Mouse (Mus musculus) right cerebral cortex, postnatal 36 days (tissue): ENCODE measurements around the gene Plxnb1.
A peak's percentile ranks its signal among the peaks of the same experiment; 100 is the strongest.

Source experiments
- DNase-seq, 2 experiments: peaks; one replicate each; pipeline ENCODE4 v3.0.0; 2022; ENCODE audit warnings: low spot score in 2 of 2, mixed read lengths in 1 of 2

The Plxnb1 gene

GRCm38 (mm10) chr9:109095137-109095982 is at the start of gene Plxnb1:
Plxnb1 (plus strand) TSS chr9:109095389.
- DNase-seq: peak; percentile 47

DNA sequence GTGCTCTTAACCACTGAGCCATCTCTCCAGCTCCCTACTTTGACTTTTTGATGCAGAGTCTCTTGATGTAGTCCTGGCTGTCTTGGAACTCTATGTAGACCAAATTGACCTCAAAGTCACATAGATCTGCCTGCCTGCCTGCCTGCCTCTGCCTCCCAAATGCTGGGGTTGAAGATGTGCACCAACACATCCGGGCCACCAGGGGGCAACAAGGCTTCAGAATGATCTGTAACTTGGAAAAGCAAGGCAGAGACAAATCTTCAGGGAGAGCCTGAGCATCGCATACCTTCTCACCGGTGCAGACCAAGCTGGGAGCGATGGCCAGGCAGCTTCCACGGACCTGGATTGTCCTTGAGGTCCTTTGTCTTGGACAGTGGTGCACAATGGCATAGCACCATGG is 48.9 kb upstream of the Plxnb1 start:
- no peak for DNase-seq

DNA sequence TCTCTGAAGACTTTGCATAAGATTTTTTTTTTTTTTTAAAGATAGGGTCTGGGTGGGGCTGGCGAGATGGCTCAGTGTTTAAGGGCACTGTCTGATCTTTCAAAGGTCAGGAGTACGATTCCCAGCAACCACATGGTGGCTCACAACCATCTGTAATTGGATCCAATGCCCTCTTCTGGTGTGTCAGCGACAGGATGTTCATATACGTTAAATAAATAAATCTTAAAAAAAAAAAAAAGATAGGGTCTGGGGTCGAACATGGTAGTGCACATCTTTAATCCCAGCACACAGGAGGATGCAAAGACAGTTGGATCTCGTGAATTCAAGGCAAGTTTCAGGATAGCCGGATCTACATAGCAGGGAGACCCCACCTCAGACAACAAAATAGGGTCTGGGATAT is 45.9 kb upstream of the Plxnb1 start:
- DNase-seq: no peak

DNA sequence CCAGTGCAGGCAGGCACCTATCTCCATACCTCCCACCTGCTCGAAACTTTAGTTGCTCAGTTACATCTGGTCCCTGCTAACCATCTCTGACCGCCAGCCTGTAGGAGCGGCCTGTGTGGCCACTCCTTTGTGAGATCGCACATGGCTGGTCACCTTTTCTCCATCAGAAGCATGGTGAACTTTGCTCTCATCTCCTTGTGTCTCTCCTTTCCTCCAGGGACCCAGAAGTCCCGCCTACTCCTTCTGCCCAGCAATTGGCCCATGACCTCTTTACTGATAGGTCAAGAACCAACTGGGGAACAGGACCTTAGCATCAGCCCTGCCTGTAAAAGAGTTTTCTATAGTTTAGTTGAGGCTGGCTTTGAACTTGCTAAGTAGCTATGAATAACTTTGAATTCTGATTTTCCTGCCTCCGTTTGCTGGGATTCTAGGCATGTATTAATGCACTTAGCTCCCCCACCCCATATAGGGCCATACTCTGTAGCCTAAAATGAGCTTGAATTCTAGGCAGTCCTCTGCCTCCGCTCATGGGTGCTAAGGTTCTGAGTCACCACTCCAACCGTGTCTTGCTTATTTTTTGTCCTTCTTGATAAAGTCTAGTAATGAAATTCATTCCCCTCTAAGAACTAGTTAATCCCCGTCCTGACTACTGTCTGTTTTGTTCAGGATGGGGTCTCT is 45.1 kb upstream of the Plxnb1 start:
- no peak for DNase-seq

DNA sequence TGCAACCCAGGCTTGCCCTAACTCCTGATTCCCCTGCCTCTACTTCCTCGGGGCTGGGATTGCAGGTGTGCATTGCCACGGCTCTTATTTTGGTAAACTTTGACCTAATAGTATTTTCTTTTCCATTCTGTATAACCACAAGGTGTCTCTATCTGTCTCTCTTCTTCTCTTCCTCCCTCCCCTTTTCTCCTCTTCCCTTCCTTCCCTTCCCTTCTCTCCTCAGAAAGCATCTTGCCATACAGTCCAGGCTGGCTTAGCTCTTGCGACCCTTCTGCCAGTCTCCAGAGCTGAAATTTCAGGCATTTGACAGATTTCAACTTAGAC is 44.6 kb upstream of the Plxnb1 start:
- DNase-seq: no peak

GRCm38 (mm10) chr9:109051011-109051501 is 44.1 kb upstream of the Plxnb1 start:
- no peak for DNase-seq

- DNase-seq: no peak
These were observed 43.3 kb upstream of the Plxnb1 start for GRCm38 (mm10) chr9:109051651-109052489.

DNA sequence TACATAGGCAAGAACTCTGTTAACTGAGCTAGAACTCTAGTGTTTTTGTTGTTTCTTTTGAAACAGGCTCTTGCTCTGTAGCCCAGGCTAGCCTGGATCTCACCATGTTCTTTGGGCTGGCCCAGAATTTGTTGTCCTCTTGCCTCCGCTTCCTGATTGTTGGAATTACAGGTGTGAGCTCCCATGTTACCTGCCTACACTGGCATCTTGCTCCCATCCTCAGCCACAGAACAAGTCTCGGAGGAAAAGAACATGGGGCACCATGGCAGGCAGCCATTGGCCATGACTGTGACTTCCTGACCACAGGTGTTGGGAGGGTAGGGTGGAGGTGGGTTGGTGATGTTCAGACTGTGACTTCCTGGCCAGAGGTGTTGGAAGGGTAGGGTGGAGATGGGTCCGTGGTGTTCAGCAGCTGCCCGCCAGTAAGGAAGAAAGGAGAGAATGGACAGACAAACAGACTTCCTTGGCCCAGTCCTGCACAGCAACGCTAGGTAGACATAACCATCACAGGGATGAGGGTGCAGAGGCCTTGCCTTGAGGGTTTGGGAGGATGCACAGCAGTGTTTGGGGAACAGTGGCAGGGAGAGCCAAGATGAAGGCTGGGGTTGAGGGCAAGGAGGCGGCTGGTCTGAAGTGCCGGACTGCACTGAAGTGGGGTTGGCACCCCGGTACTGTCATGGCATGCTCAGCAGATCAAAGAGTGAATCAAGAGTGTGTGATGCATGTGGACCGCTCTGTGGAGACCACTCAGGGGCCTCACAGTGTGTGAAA is 42.5 kb upstream of the Plxnb1 start:
- DNase-seq: no peak

DNA sequence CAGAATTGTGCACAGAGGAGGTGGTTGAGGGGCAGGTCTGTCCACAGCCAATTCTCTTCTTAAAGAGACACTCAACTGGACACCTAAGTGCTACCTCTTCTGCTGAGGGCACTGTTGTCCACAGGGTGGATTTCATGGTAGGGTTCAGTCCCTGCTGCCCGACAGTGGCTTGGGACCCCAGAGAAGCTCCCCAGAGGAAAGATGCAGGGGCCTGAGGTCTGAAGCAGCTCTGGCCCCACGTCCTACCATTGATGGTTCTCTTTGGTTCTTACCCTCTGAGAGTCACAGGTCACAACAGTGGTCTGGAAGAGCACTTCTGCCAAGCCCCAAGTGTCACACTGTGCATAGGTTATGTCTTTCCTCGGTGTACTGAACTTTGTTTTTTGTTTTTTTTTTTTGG is 41.8 kb upstream of the Plxnb1 start:
- DNase-seq: no peak

- DNase-seq: no peak
These were observed 41.3 kb upstream of the Plxnb1 start for GRCm38 (mm10) chr9:109053851-109054250.

GRCm38 (mm10) chr9:109054712-109055111 is 40.5 kb upstream of the Plxnb1 start:
- DNase-seq: peak; percentile 64 to 80

DNA sequence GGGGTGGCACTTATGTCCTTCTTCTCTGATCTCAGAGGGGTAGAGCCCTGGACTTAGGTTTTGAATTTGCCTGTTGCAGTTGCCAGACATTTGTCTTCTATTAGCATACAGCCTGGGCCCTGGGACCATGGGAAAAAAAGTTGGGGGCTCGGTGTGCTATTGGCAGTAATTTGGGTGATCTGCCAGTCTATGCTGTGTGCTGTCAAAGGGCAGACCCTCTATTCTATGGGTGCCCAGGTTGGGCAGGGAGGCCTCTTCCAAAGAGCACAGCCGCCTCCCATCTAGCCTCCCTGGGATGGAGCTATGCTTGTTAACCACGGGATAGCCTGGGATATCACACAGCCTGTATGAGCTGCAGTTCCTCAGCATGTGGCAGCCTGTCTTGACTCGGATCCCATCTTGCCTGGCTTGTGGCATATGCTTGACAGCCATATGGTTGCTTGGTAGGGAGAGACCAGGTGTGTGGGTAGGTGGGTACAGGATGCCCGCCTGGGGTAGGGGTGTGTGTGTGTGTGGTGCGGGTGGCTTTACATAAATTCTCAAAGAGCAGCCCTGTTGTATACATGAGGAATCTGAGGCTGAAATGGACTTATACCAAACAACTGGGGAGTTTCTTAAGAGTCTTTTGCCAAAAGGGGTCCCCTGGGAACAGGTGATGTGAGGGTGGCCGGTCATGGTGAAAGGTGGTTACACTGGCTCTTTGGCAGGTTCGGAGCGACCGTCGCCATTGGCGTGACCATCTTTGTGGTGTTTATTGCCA is 39.7 kb upstream of the Plxnb1 start:
- DNase-seq: no peak

DNA sequence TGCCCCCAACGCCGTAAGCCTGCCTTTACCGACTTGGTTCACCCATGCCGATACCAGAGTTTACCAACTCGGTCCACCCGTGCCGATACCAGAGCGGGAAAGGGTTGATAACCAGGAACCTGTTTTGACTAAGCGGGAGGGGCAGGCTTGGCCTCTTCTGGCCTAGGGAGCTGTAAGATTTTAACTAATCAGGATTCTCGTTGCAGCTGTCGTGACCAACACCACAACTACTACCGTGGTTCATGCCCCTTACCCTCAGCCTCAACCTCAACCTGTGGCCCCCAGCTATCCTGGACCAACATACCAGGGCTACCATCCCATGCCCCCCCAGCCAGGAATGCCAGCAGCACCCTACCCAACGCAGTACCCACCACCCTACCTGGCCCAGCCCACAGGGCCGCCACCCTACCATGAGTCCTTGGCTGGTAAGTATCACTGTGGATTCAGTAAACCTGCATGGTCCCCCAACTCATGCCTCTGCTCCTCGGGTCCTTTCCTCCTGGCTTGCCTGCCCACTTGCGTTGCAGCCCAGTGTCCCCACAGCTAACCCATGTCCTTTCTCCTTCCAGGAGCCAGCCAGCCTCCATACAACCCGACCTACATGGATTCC is 39.0 kb upstream of the Plxnb1 start:
- DNase-seq: no peak

DNA sequence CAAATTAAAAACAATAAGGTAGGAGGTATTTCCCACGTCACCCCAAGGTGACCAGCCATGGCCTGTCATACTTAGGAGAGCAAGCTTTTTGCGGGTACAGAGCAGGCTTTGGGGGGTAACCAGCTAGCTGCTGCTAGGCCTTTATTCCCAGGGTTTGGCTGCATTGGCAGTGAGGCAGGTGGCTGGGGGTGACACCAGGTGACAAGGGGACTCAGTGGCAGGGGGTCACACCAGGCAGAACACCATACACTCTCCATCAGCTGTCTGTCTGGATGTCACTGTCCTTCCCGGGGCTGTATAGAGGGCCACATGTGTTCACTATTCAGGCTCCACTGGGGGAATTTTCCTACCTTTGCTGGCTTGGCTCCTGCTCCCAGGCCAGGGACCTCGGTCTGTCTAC is 38.3 kb upstream of the Plxnb1 start:
- DNase-seq: no peak

GRCm38 (mm10) chr9:109057543-109057942 is 37.6 kb upstream of the Plxnb1 start:
- DNase-seq: no peak

GRCm38 (mm10) chr9:109058006-109058765 is 37.0 kb upstream of the Plxnb1 start:
- DNase-seq: no peak

DNA sequence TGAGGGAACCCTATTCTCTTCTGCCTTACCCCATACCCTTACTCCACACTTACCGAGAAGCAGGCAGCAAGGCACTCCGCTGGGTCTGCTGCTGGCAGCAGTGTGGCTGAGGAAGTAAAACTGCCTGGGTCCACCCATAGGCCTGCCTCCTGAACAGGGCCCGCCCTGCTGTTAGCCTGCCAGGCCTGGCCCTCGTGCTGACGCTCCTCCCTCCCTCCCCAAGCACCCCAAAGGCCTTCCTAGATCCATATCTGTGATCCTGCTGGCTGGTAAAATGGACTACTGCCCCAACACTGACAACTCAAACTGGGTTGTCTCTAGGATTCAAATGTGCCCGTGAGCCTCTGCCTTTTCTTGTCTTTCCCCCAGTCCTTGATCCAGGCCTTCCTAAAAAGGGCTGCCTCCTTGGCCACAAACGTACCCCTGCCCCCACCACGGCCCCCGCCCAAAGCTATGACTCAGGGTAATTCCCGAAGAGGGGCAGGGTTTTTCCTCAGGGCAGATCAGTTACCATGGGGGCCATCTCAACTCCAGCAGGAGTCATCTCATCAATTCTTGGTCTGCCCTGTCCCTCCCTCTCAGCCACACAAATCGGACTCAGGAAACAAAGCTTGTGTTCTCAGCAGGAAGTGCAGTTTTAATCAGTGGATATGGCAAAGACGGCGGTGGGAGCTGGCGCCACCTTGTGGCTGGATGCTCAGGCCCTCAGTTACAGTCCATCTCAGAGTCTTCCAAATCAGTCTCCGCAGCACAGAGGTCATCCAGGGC is 35.9 kb upstream of the Plxnb1 start, which contains the start of gene Trex1:
Gene Trex1, minus strand, starts transcription at position 599 of the 768 bp plus-strand sequence.
- peak; percentile 82 to 87 for DNase-seq

- no peak for DNase-seq
These were observed 34.8 kb upstream of the Plxnb1 start for GRCm38 (mm10) chr9:109060184-109060897.
